Mouse (Mus musculus) urinary bladder, postnatal 4 days (tissue): ENCODE results near the gene Itgb4.

ENCODE experiments used
- DNase-seq, 2 experiments: peaks; one replicate each; pipeline ENCODE4 v3.0.0; 2021 to 2022; ENCODE audit warnings: low spot score in 2 of 2

Gene Itgb4

GRCm38 (mm10) chr11:115970006-115970673 lies 4.4 kb upstream of the Itgb4 start:
- DNase-seq = no peak

DNA sequence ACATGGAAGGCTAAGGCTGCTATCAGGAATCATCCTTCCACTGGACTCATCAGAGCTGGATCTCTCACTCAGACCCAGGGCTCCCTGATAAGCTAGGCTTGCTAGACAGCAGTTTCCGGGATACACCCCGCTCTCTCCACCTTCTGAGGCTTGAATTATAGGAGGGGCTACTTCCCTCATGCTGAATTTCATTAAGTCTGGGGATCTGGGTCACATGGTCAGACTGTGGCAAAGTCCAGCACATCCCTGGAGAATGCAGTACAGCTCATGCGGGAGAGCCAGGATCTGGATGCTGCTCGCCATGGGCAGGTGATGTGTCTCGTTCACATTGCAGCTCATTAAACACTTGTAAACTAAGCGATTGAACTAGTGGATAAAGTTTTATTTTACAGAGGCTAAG lies 3.5 kb upstream of the Itgb4 start:
- DNase-seq = no peak

- no peak for DNase-seq
These were observed 543 bp downstream of the Itgb4 start for GRCm38 (mm10) chr11:115975083-115975420.

DNA sequence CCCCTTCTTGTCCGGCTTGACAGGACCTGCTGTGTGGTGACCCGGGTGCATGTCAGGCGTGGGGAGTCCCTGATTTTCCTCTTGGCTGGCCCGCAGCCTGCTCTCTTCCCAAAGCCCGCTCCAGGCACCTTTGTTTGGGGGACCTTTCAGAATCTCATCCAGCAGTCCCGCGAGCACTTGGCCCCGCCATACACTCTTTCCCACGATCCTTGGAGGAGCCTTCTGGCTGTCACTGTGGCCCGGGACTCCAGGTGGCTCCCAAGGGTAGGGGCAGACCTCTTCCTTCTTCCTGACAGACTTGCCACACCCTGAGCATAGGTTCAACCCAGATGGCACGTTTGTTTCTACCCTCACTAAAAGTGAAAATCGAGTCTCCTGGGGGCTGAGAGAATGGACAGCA lies 1.0 kb downstream of the Itgb4 start:
- no peak for DNase-seq

GRCm38 (mm10) chr11:115982472-115982871 lies 8.0 kb downstream of the Itgb4 start:
- DNase-seq = no peak

DNA sequence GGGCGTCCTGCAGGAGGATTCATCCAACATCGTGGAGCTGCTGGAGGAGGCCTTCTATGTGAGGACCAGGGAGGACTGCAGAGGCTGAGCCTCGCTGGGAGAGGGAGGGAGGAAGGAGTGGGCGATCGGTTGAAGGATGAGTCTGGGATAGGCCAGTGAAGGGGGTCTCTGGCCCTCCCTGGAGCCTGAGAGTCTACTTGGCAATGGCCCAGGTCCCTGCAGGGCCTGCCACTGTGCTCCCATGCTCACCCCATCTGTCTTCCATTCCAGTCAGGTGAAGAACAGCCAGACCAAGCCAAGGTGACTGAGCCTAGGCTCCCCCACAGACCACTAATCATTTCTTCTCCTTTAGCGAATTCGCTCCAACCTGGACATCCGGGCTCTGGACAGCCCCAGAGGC lies 8.8 kb downstream of the Itgb4 start:
- DNase-seq = no peak

DNA sequence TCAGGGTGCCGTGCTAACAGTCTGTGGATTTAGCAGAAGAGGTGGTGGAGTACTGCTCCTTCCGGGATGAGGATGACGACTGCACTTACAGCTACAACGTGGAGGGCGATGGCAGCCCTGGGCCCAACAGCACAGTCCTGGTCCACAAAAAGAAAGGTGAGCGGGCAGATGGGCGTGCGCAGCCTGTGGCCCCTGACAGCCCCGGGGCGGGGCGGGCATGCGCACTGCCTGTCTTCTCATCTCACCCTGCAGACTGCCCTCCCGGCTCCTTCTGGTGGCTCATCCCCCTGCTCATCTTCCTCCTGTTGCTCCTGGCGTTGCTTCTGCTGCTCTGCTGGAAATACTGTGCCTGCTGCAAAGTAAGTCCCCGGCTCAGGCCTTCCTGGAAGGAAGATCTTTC lies 15.2 kb downstream of the Itgb4 start:
- no peak for DNase-seq

- no peak for DNase-seq
These were observed 17.6 kb downstream of the Itgb4 start for GRCm38 (mm10) chr11:115992098-115992497.

- no peak for DNase-seq
These were observed 20.7 kb downstream of the Itgb4 start for GRCm38 (mm10) chr11:115995256-115995655.

GRCm38 (mm10) chr11:115997047-115997446 lies 22.5 kb downstream of the Itgb4 start:
- no peak for DNase-seq

DNA sequence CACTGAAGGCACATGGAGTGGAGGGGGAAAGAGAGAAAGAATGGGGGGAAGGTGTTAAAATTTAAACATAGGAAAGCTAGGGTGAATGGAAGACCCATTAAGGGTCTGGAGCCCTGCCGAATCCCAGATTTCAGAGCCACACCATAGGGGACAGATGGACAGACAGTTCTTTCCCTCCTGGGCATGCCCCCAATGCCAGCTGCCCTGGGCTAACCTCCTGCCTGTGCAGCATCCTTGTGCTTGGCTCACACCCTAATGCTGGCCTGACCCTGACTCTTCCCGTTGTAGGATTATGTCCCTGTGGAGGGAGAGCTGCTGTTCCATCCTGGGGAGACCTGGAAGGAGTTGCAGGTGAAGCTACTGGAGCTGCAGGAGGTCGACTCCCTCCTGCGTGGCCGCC lies 23.2 kb downstream of the Itgb4 start:
- DNase-seq = no peak

- DNase-seq = no peak
These were observed 24.5 kb downstream of the Itgb4 start for GRCm38 (mm10) chr11:115999027-115999426.

GRCm38 (mm10) chr11:115999538-116000143 lies 25.1 kb downstream of the Itgb4 start:
- no peak for DNase-seq

GRCm38 (mm10) chr11:116000607-116001006 lies 26.1 kb downstream of the Itgb4 start:
- no peak for DNase-seq

- DNase-seq = no peak
These were observed 27.2 kb downstream of the Itgb4 start for GRCm38 (mm10) chr11:116001725-116002124.

DNA sequence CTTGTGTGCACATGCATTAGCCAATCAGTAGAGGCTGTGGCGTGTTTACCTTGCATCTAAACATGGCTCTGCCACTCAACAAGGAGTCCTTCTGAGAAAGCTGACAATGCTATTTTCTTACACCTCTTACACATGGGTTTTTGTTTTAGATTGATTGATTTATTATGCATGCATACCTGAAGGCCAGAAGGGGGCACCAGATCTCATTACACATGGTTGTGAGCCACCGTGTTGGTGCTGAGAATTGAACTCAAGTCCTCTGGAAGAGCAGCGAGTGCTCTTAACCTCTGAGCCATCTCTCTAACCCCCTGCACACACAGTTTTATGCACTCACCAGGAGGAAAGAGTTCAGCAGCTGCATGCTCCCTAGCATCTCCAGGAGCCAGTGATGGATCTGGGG lies 28.4 kb downstream of the Itgb4 start:
- DNase-seq = no peak

DNA sequence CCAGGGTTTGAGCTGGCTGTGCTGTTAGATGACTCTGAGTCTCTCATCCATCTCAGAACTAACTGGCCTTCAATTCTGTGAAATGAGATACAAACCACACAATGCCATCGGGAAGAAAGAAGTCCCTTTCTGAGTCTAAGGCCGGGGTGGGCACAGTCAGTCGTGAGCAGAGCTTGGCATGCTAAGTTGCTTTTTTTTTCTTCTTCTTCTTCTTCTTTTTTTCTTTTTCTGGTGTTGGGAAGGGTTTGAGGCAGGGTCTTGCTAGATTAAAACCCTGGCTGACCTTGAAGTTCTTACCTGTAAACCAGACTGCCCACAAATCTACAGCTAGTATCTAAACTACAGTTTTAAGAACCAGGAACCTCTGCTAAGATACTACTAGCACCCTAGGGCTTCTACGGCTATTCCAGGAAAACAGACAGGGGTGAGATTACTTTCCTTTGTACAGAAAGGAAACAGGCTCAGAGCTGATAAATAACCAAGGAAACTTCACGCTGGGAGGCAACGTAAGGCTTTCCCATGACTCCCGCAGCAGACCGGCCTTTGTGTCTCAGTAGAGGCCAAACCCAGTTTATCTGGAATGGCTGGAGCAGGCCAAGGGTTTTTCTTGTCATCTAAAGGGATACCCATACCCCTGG lies 29.8 kb downstream of the Itgb4 start:
- DNase-seq = no peak

GRCm38 (mm10) chr11:116004840-116005700 lies 30.6 kb downstream of the Itgb4 start:
- DNase-seq = peak; percentile 82 to 86

- no peak for DNase-seq
These were observed 31.4 kb downstream of the Itgb4 start for GRCm38 (mm10) chr11:116005701-116006419.

DNA sequence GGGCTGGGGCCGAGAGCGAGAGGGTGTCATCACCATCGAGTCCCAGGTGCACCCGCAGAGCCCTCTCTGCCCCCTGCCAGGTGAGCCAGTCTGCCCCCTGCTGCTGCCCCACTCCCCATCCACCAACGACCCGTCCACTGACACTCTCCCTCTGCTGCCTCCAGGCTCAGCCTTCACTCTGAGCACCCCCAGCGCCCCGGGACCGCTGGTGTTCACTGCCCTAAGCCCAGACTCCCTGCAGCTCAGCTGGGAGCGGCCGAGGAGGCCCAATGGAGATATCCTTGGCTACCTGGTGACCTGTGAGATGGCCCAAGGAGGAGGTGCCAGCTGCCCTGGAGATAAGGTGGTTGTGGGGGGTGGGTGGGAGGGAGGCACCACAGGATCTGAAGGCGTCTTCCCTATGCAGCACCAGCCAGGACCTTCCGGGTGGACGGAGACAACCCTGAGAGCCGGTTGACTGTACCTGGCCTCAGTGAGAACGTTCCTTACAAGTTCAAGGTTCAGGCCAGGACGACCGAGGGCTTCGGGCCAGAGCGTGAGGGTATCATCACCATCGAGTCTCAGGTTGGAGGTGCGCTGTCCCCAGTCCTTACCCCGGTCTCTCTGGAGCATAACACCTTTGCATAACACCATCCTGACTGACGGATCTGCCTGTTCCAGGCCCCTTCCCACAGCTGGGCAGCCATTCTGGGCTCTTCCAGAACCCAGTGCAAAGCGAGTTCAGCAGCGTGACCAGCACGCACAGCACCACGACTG lies 32.8 kb downstream of the Itgb4 start:
- no peak for DNase-seq

- DNase-seq = no peak
These were observed 33.9 kb downstream of the Itgb4 start for GRCm38 (mm10) chr11:116008411-116008810.
